Mouse (Mus musculus) MEL (cell line): ENCODE measurements around the gene Pde11a. TPM values are rescaled to one million over a fixed set of nuclear protein-coding genes. Genes with fewer than 3 reads are reported as not detected.

Source experiments
- DNase-seq: peaks from one replicate; pipeline ENCODE4 v3.0.0; 2011; ENCODE audit warnings: low read depth, low spot score
- H3K27ac ChIP-seq: 2 replicates; pipeline ENCODE4 v1.5.1; 2012; ENCODE audit warnings: low read depth, mild to moderate bottlenecking, control low read depth, low read length, moderate library complexity; ENCODE audit not compliant: control insufficient read depth
- H3K27me3 ChIP-seq, 2 experiments: fragments of 150-350 bp in 1 of 2; sonication (generic) in 1 of 2; 2 replicates each; pipeline ENCODE4 v1.6.1; 2012; ENCODE audit warnings: low read length in 2 of 2, mild to moderate bottlenecking in 2 of 2, improper control_type of control experiment in 1 of 2, moderate library complexity in 1 of 2; ENCODE audit not compliant: insufficient read depth in 2 of 2, control insufficient read depth in 1 of 2
- H3K36me3 ChIP-seq, 2 experiments: 2 replicates each; pipeline ENCODE4 v1.6.1; 2012 to 2014; ENCODE audit warnings: low read length in 2 of 2, improper control_type of control experiment in 1 of 2, inconsistent platforms in 1 of 2, mild to moderate bottlenecking in 1 of 2; ENCODE audit not compliant: insufficient read depth in 2 of 2, control insufficient read depth in 1 of 2
- H3K4me1 ChIP-seq, 2 experiments: fragments of 150-350 bp in 1 of 2; sonication (generic) in 1 of 2; 2 replicates each; pipeline ENCODE4 v1.6.1; 2012; ENCODE audit warnings: low read length in 2 of 2, improper control_type of control experiment in 1 of 2, mild to moderate bottlenecking in 1 of 2; ENCODE audit not compliant: insufficient read depth in 2 of 2, control insufficient read depth in 1 of 2
- H3K4me3 ChIP-seq, 2 experiments: fragments of 150-350 bp in 1 of 2; sonication (generic) in 1 of 2; 2 replicates each; pipeline ENCODE4 v1.5.1; 2012; ENCODE audit warnings: low read depth in 2 of 2, low read length in 2 of 2, mild to moderate bottlenecking in 2 of 2, moderate library complexity in 2 of 2, control low read depth in 1 of 2, improper control_type of control experiment in 1 of 2; ENCODE audit not compliant: control insufficient read depth in 1 of 2, insufficient read depth in 1 of 2
- H3K79me2 ChIP-seq: 2 replicates; pipeline ENCODE4 v1.6.1; 2012; ENCODE audit warnings: mild to moderate bottlenecking, low read length, moderate library complexity; ENCODE audit not compliant: control insufficient read depth, poor library complexity, insufficient read depth
- H3K9ac ChIP-seq: 2 replicates; pipeline ENCODE4 v1.6.1; 2012; ENCODE audit warnings: low read depth, mild to moderate bottlenecking, control low read depth, low read length, moderate library complexity; ENCODE audit not compliant: control insufficient read depth, poor library complexity, severe bottlenecking
- H3K9me3 ChIP-seq: fragments of 150-350 bp; sonication (generic); replicated peaks from 2 replicates; pipeline ENCODE4 v1.6.1; 2012; ENCODE audit warnings: mild to moderate bottlenecking, low read length, improper control_type of control experiment, moderate library complexity; ENCODE audit not compliant: insufficient read depth
- CHD1 ChIP-seq: IDR thresholded peaks from 2 replicates; pipeline ENCODE4 v1.6.1; 2012; ENCODE audit warnings: low read depth, mild to moderate bottlenecking, inconsistent platforms, low read length, improper control_type of control experiment
- CTCF ChIP-seq, 3 experiments: IDR thresholded peaks in 2 of 3; conservative IDR thresholded peaks in 1 of 3; 2 replicates each; pipeline ENCODE4 v1.5.1; 2011 to 2012; ENCODE audit warnings: low read length in 3 of 3, low read depth in 2 of 3, mild to moderate bottlenecking in 2 of 3, improper control_type of control experiment in 1 of 3, inconsistent platforms in 1 of 3, mixed read lengths in 1 of 3, moderate library complexity in 1 of 3; ENCODE audit not compliant: control insufficient read depth in 1 of 3, insufficient read depth in 1 of 3, poor library complexity in 1 of 3, severe bottlenecking in 1 of 3
- ELF1 ChIP-seq: IDR thresholded peaks from 2 replicates; pipeline ENCODE4 v1.6.1; 2014; ENCODE audit warnings: low read depth, mild to moderate bottlenecking, inconsistent platforms, low read length, improper control_type of control experiment, moderate library complexity
- EP300 ChIP-seq, 2 experiments: IDR thresholded peaks; 2 replicates each; pipeline ENCODE4 v1.6.1; 2011; ENCODE audit warnings: improper control_type of control experiment in 2 of 2, low read length in 2 of 2, low read depth in 1 of 2, mild to moderate bottlenecking in 1 of 2
- ETS1 ChIP-seq: IDR thresholded peaks from 2 replicates; pipeline ENCODE4 v1.6.1; 2012; ENCODE audit warnings: low read depth, mild to moderate bottlenecking, inconsistent platforms, low read length, improper control_type of control experiment, moderate library complexity
- GABPA ChIP-seq: IDR thresholded peaks from 2 replicates; pipeline ENCODE4 v1.6.1; 2012; ENCODE audit warnings: low read depth, mild to moderate bottlenecking, inconsistent platforms, low read length, improper control_type of control experiment, moderate library complexity
- GATA1 ChIP-seq: IDR thresholded peaks from 2 replicates; pipeline ENCODE4 v1.6.1; 2011; ENCODE audit warnings: low read depth, low read length, improper control_type of control experiment
- HCFC1 ChIP-seq: IDR thresholded peaks from 2 replicates; pipeline ENCODE4 v1.6.1; 2012; ENCODE audit warnings: low read depth, mild to moderate bottlenecking, inconsistent platforms, low read length, improper control_type of control experiment, moderate library complexity
- JUND ChIP-seq: IDR thresholded peaks from 2 replicates; pipeline ENCODE4 v1.6.1; 2011; ENCODE audit warnings: low read depth, mild to moderate bottlenecking, improper control_type of control experiment, low read length
- MAFK ChIP-seq: IDR thresholded peaks from 2 replicates; pipeline ENCODE4 v1.6.1; 2011; ENCODE audit warnings: low read depth, mild to moderate bottlenecking, low read length, improper control_type of control experiment, borderline replicate concordance
- MAX ChIP-seq: IDR thresholded peaks from 2 replicates; pipeline ENCODE4 v1.6.1; 2011; ENCODE audit warnings: low read length, improper control_type of control experiment
- MAZ ChIP-seq: IDR thresholded peaks from 2 replicates; pipeline ENCODE4 v1.6.1; 2012; ENCODE audit warnings: low read depth, mild to moderate bottlenecking, inconsistent platforms, low read length, improper control_type of control experiment
- MEF2A ChIP-seq: IDR thresholded peaks from 2 replicates; pipeline ENCODE4 v1.6.1; 2014; ENCODE audit warnings: low read depth, mild to moderate bottlenecking, inconsistent platforms, low read length, improper control_type of control experiment; ENCODE audit not compliant: poor library complexity, insufficient replicate concordance, severe bottlenecking; ENCODE audit errors: extremely low read depth
- MXI1 ChIP-seq: IDR thresholded peaks from 2 replicates; pipeline ENCODE4 v1.6.1; 2011; ENCODE audit warnings: mild to moderate bottlenecking, low read depth, low read length, improper control_type of control experiment
- MYB ChIP-seq: IDR thresholded peaks from 2 replicates; pipeline ENCODE4 v1.6.1; 2011; ENCODE audit warnings: mild to moderate bottlenecking, low read depth, low read length, improper control_type of control experiment
- MYC ChIP-seq: IDR thresholded peaks from 2 replicates; pipeline ENCODE4 v1.6.1; 2011; ENCODE audit warnings: low read depth, mild to moderate bottlenecking, low read length, improper control_type of control experiment, moderate library complexity
- NELFE ChIP-seq: IDR thresholded peaks from 2 replicates; pipeline ENCODE4 v1.6.1; 2011; ENCODE audit warnings: low read depth, low read length, improper control_type of control experiment
- NRF1 ChIP-seq: IDR thresholded peaks from 2 replicates; pipeline ENCODE4 v1.6.1; 2014; ENCODE audit warnings: low read depth, mild to moderate bottlenecking, inconsistent platforms, low read length, improper control_type of control experiment, moderate library complexity; ENCODE audit not compliant: poor library complexity, insufficient read depth, severe bottlenecking
- POLR2A ChIP-seq, 2 experiments: IDR thresholded peaks; 2 replicates each; pipeline ENCODE4 v1.6.1; 2011 to 2012; ENCODE audit warnings: low read length in 2 of 2, mild to moderate bottlenecking in 2 of 2, control low read depth in 1 of 2, improper control_type of control experiment in 1 of 2, low read depth in 1 of 2, moderate library complexity in 1 of 2; ENCODE audit not compliant: control insufficient read depth in 1 of 2, insufficient read depth in 1 of 2, poor library complexity in 1 of 2
- RAD21 ChIP-seq: IDR thresholded peaks from 2 replicates; pipeline ENCODE4 v1.6.1; 2011; ENCODE audit warnings: mild to moderate bottlenecking, low read depth, low read length, improper control_type of control experiment
- SIN3A ChIP-seq: IDR thresholded peaks from 2 replicates; pipeline ENCODE4 v1.6.1; 2012; ENCODE audit warnings: low read length, improper control_type of control experiment, inconsistent platforms
- SMC3 ChIP-seq: IDR thresholded peaks from 2 replicates; pipeline ENCODE4 v1.6.1; 2011; ENCODE audit warnings: low read depth, low read length, improper control_type of control experiment
- TAL1 ChIP-seq: IDR thresholded peaks from 2 replicates; pipeline ENCODE4 v1.6.1; 2012; ENCODE audit warnings: mild to moderate bottlenecking, inconsistent platforms, low read length, moderate library complexity, mixed read lengths
- UBTF ChIP-seq: IDR thresholded peaks from 2 replicates; pipeline ENCODE4 v1.6.1; 2012; ENCODE audit warnings: low read depth, mild to moderate bottlenecking, inconsistent platforms, low read length, improper control_type of control experiment, moderate library complexity, borderline replicate concordance; ENCODE audit not compliant: insufficient read depth
- USF1 ChIP-seq: IDR thresholded peaks from 2 replicates; pipeline ENCODE4 v1.6.1; 2014; ENCODE audit warnings: low read depth, mild to moderate bottlenecking, inconsistent platforms, low read length, improper control_type of control experiment, moderate library complexity
- USF2 ChIP-seq, 2 experiments: IDR thresholded peaks; 2 replicates each; pipeline ENCODE4 v1.6.1; 2011 to 2012; ENCODE audit warnings: improper control_type of control experiment in 2 of 2, low read length in 2 of 2, borderline replicate concordance in 1 of 2, inconsistent platforms in 1 of 2, low read depth in 1 of 2, mild to moderate bottlenecking in 1 of 2; ENCODE audit not compliant: insufficient read depth in 1 of 2
- ZKSCAN1 ChIP-seq: IDR thresholded peaks from 2 replicates; pipeline ENCODE4 v1.6.1; 2012; ENCODE audit warnings: low read depth, mild to moderate bottlenecking, inconsistent platforms, low read length, improper control_type of control experiment, moderate library complexity
- ZNF384 ChIP-seq: IDR thresholded peaks from 2 replicates; pipeline ENCODE4 v1.6.1; 2012; ENCODE audit warnings: low read depth, mild to moderate bottlenecking, inconsistent platforms, low read length, improper control_type of control experiment
- polyA plus RNA-seq, 2 experiments: library from polyadenylated mRNA; stranded (reverse) in 1 of 2; unstranded in 1 of 2; fragments of >175 nt in 1 of 2; fragments of >200 nt in 1 of 2; gene quantifications; 2 replicates each; pipeline versions ENCODE4 v1.2.1 to v1.2.4; 2012; ENCODE audit warnings: low replicate concordance in 2 of 2, low read depth in 1 of 2; ENCODE audit not compliant: insufficient read length in 2 of 2, insufficient read depth in 1 of 2, missing spikeins in 1 of 2
- total RNA-seq: library from RNA; depleted of rRNA; stranded (reverse); fragments of 300-350 nt; gene quantifications from 2 replicates; pipeline ENCODE4 v1.2.3, GENCODE M21; 2012

The Pde11a gene
- total and polyA plus RNA-seq, 3 experiments, result not detected

DNA sequence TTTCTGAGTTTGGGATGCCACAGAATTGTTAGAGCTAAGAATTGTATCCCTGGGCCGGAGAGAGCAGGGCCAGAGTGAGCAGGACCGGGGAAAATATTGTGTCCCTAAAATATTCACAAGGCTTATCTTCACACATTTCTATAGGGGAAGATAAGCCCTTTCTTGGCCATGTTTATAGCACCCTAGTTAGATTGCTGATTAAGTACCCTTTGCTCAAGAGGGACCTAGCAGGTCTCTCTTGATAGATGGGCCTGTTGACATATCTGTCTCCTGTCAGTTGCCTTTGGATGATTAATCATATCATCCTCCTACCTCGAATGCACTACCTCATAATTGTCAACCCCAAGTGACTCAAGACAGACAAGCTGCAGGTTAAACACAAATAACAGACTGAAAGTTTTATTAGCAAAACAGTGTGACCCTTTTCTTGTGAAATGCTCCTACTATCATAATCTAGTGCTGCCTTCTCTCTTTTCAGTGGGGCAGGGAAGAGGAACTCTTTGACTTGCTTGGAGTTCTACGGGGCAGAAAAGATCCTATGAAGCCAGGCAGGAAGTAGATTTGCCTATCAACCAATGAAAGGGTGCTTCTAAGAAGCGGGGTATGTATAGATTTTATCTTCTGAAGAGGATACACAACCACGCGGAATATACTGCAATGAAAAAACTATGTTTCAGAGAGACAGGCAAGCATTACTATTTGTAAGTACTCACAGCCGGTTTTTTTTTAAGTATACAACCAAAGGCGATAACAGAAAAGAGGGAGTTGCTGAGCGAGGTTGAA is 100.7 kb downstream of the Pde11a start:
- no peaks in the 10 kb centered on the region for H3K27me3 ChIP-seq
- no peak for DNase-seq
- no peak for TF ChIP-seq NRF1
- TF ChIP-seq MEF2A, result no peak
- no peak for TF ChIP-seq MAZ
- no peak for TF ChIP-seq CHD1
- no peak for TF ChIP-seq GATA1
- no peak for TF ChIP-seq RAD21
- no peak for TF ChIP-seq CTCF (IDR thresholded peaks at IDR 0.05 in 2 of 3, conservative IDR thresholded peaks at IDR 0.05 in 1 of 3; ENCODE audit: control insufficient read depth in 1 of 3, insufficient read depth in 1 of 3, low read depth in 2 of 3, low read length in 3 of 3, poor library complexity in 1 of 3, severe bottlenecking in 1 of 3)
- no peak for TF ChIP-seq TAL1
- no peak for TF ChIP-seq SMC3
- TF ChIP-seq MAFK, result no peak
- no peak for TF ChIP-seq POLR2A (IDR thresholded peaks at IDR 0.05; ENCODE audit: control insufficient read depth in 1 of 2, insufficient read depth in 1 of 2, low read depth in 1 of 2, low read length in 2 of 2, poor library complexity in 1 of 2)
- TF ChIP-seq MAX, result no peak
- TF ChIP-seq HCFC1, result no peak
- TF ChIP-seq NELFE, result no peak
- TF ChIP-seq MYB, result no peak
- TF ChIP-seq SIN3A, result no peak
- no peak overlapping the region for H3K27ac ChIP-seq
- H3K79me2 ChIP-seq, result no peaks in the 10 kb centered on the region
- no peaks in the 10 kb centered on the region for H3K4me1 ChIP-seq
- H3K9me3 ChIP-seq, result no peaks in the 10 kb centered on the region
- H3K9ac ChIP-seq, result no peak overlapping the region
- H3K36me3 ChIP-seq, result no peaks in the 10 kb centered on the region
- no peak overlapping the region for H3K4me3 ChIP-seq

DNA sequence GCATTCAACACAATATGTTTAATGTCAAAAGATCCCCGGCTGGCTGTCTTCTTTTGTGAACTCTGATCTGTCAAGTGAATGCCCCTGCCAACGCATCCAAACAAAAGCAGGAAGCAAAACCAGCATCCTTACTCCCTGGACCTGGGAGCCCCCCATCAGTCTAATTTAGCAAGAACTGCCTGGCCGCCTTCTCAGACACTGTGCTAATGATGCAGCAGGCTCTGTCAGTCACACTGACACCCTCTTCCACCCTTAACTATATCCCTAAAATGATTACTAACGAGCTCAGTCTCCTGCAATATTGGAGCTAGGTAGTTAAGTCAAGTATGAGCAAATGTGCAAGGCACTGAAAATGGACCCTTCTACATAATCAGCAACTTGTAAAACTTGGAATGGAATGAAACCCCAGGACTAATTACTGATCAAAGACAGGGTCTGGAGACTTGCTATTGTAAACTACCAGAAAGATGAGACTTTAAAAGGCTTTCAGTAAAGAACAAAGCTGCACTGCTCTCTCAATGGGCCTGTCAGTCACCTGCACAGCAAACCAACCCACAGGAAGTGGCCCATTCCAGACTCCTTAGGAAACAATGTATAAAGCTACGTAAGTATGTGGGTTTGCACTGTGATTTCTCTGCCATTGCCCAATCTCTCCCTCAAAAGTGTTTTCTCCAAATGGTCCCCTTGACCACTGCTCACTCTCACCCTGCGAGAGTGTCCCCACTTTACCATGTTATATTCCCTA is 118.0 kb downstream of the Pde11a start:
- no peak overlapping the region for H3K4me3 ChIP-seq
- no peak for TF ChIP-seq GABPA
- TF ChIP-seq USF2 (IDR thresholded peaks at IDR 0.05; ENCODE audit: borderline replicate concordance in 1 of 2, insufficient read depth in 1 of 2, low read depth in 1 of 2, low read length in 2 of 2), result no peak
- TF ChIP-seq POLR2A (IDR thresholded peaks at IDR 0.05; ENCODE audit: control insufficient read depth in 1 of 2, insufficient read depth in 1 of 2, low read depth in 1 of 2, low read length in 2 of 2, poor library complexity in 1 of 2), result no peak
- TF ChIP-seq MYC, result no peak
- no peak for TF ChIP-seq JUND
- TF ChIP-seq MAX, result no peak
- TF ChIP-seq MEF2A, result no peak
- TF ChIP-seq CHD1, result no peak
- TF ChIP-seq NELFE, result no peak
- TF ChIP-seq ELF1, result no peak
- TF ChIP-seq USF1, result no peak
- no peak for TF ChIP-seq ZKSCAN1
- no peak for TF ChIP-seq SMC3
- no peak for TF ChIP-seq EP300 (IDR thresholded peaks at IDR 0.05; ENCODE audit: low read depth in 1 of 2, low read length in 2 of 2)
- no peak for TF ChIP-seq ETS1
- TF ChIP-seq CTCF (IDR thresholded peaks at IDR 0.05 in 2 of 3, conservative IDR thresholded peaks at IDR 0.05 in 1 of 3; ENCODE audit: control insufficient read depth in 1 of 3, insufficient read depth in 1 of 3, low read depth in 2 of 3, low read length in 3 of 3, poor library complexity in 1 of 3, severe bottlenecking in 1 of 3), result no peak
- no peak for TF ChIP-seq UBTF
- TF ChIP-seq ZNF384, result no peak
- TF ChIP-seq MXI1, result no peak
- TF ChIP-seq, all 39 proteins: peak for 0
- Histone ChIP-seq H3K4me1 (no peaks in the 10 kb centered on the region), H3K9me3 (no peaks in the 10 kb centered on the region), H3K9ac (no peak overlapping the region), H3K79me2 (no peaks in the 10 kb centered on the region), H3K27me3 (no peaks in the 10 kb centered on the region), H3K27ac (no peak overlapping the region), H3K36me3 (no peaks in the 10 kb centered on the region)
- no peak for DNase-seq
